8 mouse cellular contexts compared by ENCODE assay signal in genomic region chr13:98208842-98209241, GRCm38 (mm10). TPM values are rescaled to one million over a fixed set of nuclear protein-coding genes. Genes with fewer than 3 reads are reported as not detected.
DNase-seq lines count a peak whose midpoint lies in the region; ATAC-seq lines count a peak whose summit lies in the region.

No protein-coding gene starts in this region.

- DNase-seq in cerebellum, postnatal 10 days, result peak; percentile 73 to 76
- DNase-seq in cerebellum, postnatal 36 days, result no peak
- DNase-seq in layer of hippocampus, adult 11-12 months (ENCODE audit: low spot score), result peak; percentile 33
- no peak for DNase-seq in layer of hippocampus, adult 9-10 months (ENCODE audit: low spot score)
- peak; percentile 24 for DNase-seq in right cerebral cortex, adult 18-20 months
- no peak for DNase-seq in urinary bladder, postnatal 25 days (ENCODE audit: low spot score)
- no peak for DNase-seq in B cell, adult 2 months

- ATAC-seq in common myeloid progenitor, adult 5-6 weeks (replicated peaks; ENCODE audit: low read depth, poor library complexity, severe bottlenecking), result peak; percentile 46; the same call in 1 of the 2 replicates

RNA-seq across cellular contexts. Expression of gene Arhgef28, which starts 2.6 kb away (rescaled TPM):
- total RNA-seq in common myeloid progenitor, adult 5-6 weeks (2017), result 4.1 and 5.3 TPM in 2 replicates

RNA-seq across cellular contexts. Expression of gene Utp15, which starts 54.0 kb away (rescaled TPM):
- 47.2 and 52.2 TPM in 2 replicates for total RNA-seq in common myeloid progenitor, adult 5-6 weeks (2017)

RNA-seq across cellular contexts. Expression of gene Ankra2, which starts 54.0 kb away (rescaled TPM):
- 13.4 and 32.3 TPM in 2 replicates for total RNA-seq in common myeloid progenitor, adult 5-6 weeks (2017)

Comparison
In these comparisons a context has a peak if more than half of its experiments do, and no peak if none do; other contexts are left out.
1. DNase-seq: peak in cerebellum, postnatal 10 days (2 of 2), layer of hippocampus, adult 11-12 months (single experiment) and right cerebral cortex, adult 18-20 months (single experiment); none in cerebellum, postnatal 36 days (0 of 2), layer of hippocampus, adult 9-10 months (single experiment), urinary bladder, postnatal 25 days (single experiment) and B cell, adult 2 months (0 of 2).